Mouse (Mus musculus) kidney, postnatal 0 days (tissue): ENCODE measurements around the gene Nup188. TPM values are rescaled to one million over a fixed set of nuclear protein-coding genes. Genes with fewer than 3 reads are reported as not detected.
A peak's percentile ranks its signal among the peaks of the same experiment; 100 is the strongest.

Experiments used
- ATAC-seq: fragments of 200-750 bp; cut with Nextera tagmentation; replicated peaks from 2 replicates; pipeline ENCODE4 v1.8.0; 2017; ENCODE audit warnings: low read depth, moderate number of reproducible peaks, moderate TSS enrichment, moderate library complexity; ENCODE audit not compliant: low FRiP score
- DNase-seq: peaks from one replicate; pipeline ENCODE4 v3.0.0-alpha.2; 2016; ENCODE audit warnings: low spot score
- H3K27ac ChIP-seq: fragments of 300-500 bp; sonication (generic); 2 replicates; pipeline ENCODE4 v1.5.1; 2014; ENCODE audit warnings: mild to moderate bottlenecking
- H3K27me3 ChIP-seq: fragments of 300-500 bp; sonication (generic); 2 replicates; pipeline ENCODE4 v1.6.1; 2014; ENCODE audit warnings: low read length, mixed read lengths; ENCODE audit not compliant: insufficient read depth
- H3K36me3 ChIP-seq: fragments of 300-500 bp; sonication (generic); 2 replicates; pipeline ENCODE4 v1.6.1; 2014; ENCODE audit warnings: low read length, mixed read lengths; ENCODE audit not compliant: insufficient read depth
- H3K4me1 ChIP-seq: fragments of 300-500 bp; sonication (generic); replicated peaks from 2 replicates; pipeline ENCODE4 v1.6.1; 2014; ENCODE audit warnings: antibody characterized with exemption, low read length, mixed read lengths; ENCODE audit not compliant: insufficient read depth
- H3K4me2 ChIP-seq: fragments of 300-500 bp; sonication (generic); 2 replicates; pipeline ENCODE4 v1.6.1; 2014; ENCODE audit warnings: mild to moderate bottlenecking, low read length, moderate library complexity, mixed read lengths
- H3K4me3 ChIP-seq: fragments of 300-500 bp; sonication (generic); replicated peaks from 2 replicates; pipeline ENCODE4 v1.5.1; 2014; ENCODE audit warnings: low read depth, low read length
- H3K9ac ChIP-seq: fragments of 300-500 bp; sonication (generic); 2 replicates; pipeline ENCODE4 v1.6.1; 2014; ENCODE audit warnings: low read depth, low read length
- H3K9me3 ChIP-seq: fragments of 300-500 bp; sonication (generic); replicated peaks from 2 replicates; pipeline ENCODE4 v1.6.1; 2016; ENCODE audit warnings: low read length, inconsistent platforms, mixed read lengths
- CTCF ChIP-seq: IDR thresholded peaks from 2 replicates; pipeline ENCODE4 v1.5.1; 2016; ENCODE audit warnings: antibody characterized with exemption, low read depth, mild to moderate bottlenecking, moderate library complexity
- WGBS: fragments of 180-500 bp; shearing (Covaris S2); extraction: QIAGEN DNeasy Blood & Tissue Kit; methylation state at CpG from one replicate; pipeline ENCODE4 v1.1.7; 2014; 5-methylcytosine and 5-hydroxymethylcytosine counted together
- polyA plus RNA-seq: library from polyadenylated mRNA; unstranded; fragments of >200 nt; fragmentation: Nextera tagmentation; extraction: Ambion mirVana; gene quantifications from 2 replicates; pipeline ENCODE4 v1.2.1, GENCODE M21; 2015

The Nup188 gene
- polyA plus RNA-seq, 1 experiment from 2014 or later: 17.5 TPM

DNA sequence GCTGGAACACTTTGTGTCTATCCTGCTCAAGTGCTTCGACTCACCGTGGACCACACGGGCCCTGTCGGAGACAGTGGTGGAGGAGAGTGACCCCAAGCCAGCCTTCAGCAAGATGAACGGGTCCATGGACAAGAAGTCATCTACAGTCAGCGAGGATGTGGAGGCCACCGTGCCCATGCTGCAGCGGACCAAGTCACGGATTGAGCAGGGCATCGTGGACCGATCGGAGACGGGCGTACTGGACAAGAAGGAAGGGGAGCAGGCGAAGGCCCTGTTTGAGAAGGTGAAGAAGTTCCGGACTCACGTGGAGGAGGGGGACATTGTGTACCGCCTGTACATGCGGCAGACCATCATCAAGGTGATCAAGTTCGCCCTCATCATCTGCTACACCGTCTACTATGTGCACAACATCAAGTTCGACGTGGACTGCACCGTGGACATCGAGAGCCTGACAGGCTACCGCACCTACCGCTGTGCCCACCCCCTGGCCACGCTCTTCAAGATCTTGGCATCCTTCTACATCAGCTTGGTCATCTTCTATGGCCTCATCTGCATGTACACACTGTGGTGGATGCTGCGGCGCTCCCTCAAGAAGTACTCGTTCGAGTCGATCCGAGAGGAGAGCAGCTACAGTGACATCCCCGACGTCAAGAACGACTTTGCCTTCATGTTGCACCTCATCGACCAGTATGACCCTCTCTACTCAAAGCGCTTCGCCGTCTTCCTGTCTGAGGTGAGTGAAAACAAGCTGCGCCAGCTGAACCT, 30.4 kb upstream of the Nup188 start:
- H3K9ac ChIP-seq: no peak overlapping the region
- no peak overlapping the region for H3K4me3 ChIP-seq
- WGBS: 95% methylated on average over 42 of the region's 42 CpGs
- no peaks in the 10 kb centered on the region for H3K9me3 ChIP-seq
- no peak for TF ChIP-seq CTCF
- H3K27me3 ChIP-seq: no peaks in the 10 kb centered on the region
- DNase-seq (no peak), ATAC-seq (no peak)
- peaks cover 41% of the 10 kb centered on the region for H3K36me3 ChIP-seq
- H3K27ac ChIP-seq: no peak overlapping the region
- no peak overlapping the region for H3K4me2 ChIP-seq
- H3K4me1 ChIP-seq: peaks cover 7% of the 10 kb centered on the region

DNA sequence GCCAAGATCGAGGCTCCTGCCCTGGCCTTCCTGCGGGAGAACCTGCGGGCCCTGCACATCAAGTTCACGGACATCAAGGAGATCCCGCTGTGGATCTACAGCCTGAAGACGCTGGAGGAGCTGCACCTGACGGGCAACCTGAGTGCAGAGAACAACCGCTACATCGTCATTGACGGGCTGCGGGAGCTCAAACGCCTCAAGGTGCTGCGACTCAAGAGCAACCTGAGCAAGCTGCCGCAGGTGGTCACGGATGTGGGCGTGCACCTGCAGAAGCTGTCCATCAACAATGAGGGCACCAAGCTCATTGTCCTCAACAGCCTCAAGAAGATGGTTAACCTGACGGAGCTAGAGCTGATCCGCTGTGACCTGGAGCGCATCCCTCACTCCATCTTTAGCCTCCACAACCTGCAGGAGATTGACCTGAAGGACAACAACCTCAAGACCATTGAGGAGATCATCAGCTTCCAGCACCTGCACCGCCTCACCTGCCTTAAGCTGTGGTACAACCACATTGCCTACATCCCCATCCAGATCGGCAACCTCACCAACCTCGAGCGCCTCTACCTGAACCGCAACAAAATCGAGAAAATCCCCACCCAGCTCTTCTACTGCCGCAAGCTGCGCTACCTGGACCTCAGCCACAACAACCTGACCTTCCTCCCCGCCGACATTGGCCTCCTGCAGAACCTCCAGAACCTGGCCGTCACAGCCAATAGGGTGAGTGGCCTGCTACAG, 29.4 kb upstream of the Nup188 start:
- Histone ChIP-seq H3K27ac (no peak overlapping the region), H3K4me1 (peaks cover 7% of the 10 kb centered on the region), H3K4me2 (no peak overlapping the region), H3K27me3 (no peaks in the 10 kb centered on the region), H3K9me3 (no peaks in the 10 kb centered on the region), H3K9ac (no peak overlapping the region), H3K4me3 (no peak overlapping the region), H3K36me3 (peaks cover 42% of the 10 kb centered on the region)
- no peak for DNase-seq
- 96% methylated on average over 30 of the region's 30 CpGs for WGBS
- no peak for TF ChIP-seq CTCF
- no peak for ATAC-seq

DNA sequence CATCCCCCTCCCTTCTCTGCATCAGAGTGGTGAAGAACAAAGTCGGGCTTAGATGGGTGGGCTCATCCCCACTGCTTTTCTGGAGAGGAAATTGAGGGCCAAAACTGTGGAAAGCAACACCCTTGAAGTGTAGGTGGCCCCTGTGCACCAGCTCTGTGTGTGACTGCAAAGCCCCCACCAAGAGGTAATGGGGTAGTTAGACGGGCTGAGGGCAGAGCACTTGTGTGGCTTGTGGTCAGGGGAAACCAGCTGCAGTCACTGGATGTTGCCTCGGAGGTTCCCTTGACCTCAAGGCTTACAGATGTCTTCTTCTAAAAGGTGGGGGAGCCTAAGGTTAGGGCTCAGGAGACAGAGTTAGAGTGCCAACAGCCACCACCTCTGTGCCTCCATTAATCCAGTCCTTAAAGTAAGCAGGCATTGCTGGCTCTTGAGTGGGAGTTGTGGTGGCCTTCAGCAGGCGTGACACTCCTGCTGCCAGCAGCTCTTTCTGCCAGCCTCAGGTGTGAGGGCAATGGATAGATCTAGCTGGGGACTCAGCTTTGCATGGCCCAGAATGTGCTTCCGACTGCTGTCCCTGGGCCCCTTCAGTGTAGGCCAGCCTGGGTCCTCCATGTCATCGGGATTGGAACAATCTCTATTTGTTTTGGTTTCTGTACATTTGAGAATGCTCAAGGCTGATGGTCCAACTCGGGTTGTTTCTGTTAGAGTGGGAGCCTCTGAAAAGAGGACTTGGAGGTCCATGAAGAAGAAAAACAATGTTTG, 28.3 kb upstream of the Nup188 start:
- Histone ChIP-seq H3K27me3 (no peaks in the 10 kb centered on the region), H3K9me3 (no peaks in the 10 kb centered on the region), H3K27ac (peak overlapping the region; percentile 66), H3K36me3 (peaks cover 47% of the 10 kb centered on the region), H3K4me3 (no peak overlapping the region), H3K4me2 (no peak overlapping the region), H3K9ac (no peak overlapping the region), H3K4me1 (peaks cover 7% of the 10 kb centered on the region)
- DNase-seq (no peak), ATAC-seq (no peak)
- 75% methylated on average over 7 of the region's 7 CpGs for WGBS
- no peak for TF ChIP-seq CTCF

- 54% methylated on average over 4 of the region's 4 CpGs for WGBS
- Histone ChIP-seq H3K36me3 (peaks cover 54% of the 10 kb centered on the region), H3K27ac (no peak overlapping the region)
Observed at GRCm38 (mm10) chr2:30258600-30258999, 27.6 kb upstream of the Nup188 start.

GRCm38 (mm10) chr2:30259131-30260064, 26.8 kb upstream of the Nup188 start:
- Histone ChIP-seq H3K4me3 (no peak overlapping the region), H3K9me3 (no peaks in the 10 kb centered on the region), H3K27ac (no peak overlapping the region; the same call in 1 of the 2 replicates), H3K9ac (no peak overlapping the region), H3K4me2 (no peak overlapping the region), H3K36me3 (peaks cover 61% of the 10 kb centered on the region), H3K27me3 (no peaks in the 10 kb centered on the region), H3K4me1 (peaks cover 7% of the 10 kb centered on the region; the same call in 1 of the 2 replicates)
- DNase-seq (no peak), ATAC-seq (no peak)
- WGBS: 87% methylated on average over 15 of the region's 15 CpGs
- TF ChIP-seq CTCF: no peak

More at GRCm38 (mm10) chr2:30258600-30258999, 27.6 kb upstream of the Nup188 start:
- no peaks in the 10 kb centered on the region for H3K27me3 ChIP-seq
- 0 out of 2 replicates have a peak, but pooled peaks have one; percentile 19 for ATAC-seq
- no peak overlapping the region for H3K4me3 ChIP-seq
- H3K4me1 ChIP-seq: peaks cover 7% of the 10 kb centered on the region; the same call in 1 of the 2 replicates
- no peak overlapping the region for H3K4me2 ChIP-seq
- DNase-seq: peak; percentile 47
- no peak for TF ChIP-seq CTCF
- H3K9ac ChIP-seq: no peak overlapping the region
- H3K9me3 ChIP-seq: no peaks in the 10 kb centered on the region
